Mouse (Mus musculus): ENCODE data around the gene Olfr322. TPM values are rescaled to one million over a fixed set of nuclear protein-coding genes. Genes with fewer than 3 reads are reported as not detected.

Olfr322 gene
- not detected in 2 replicates for polyA plus RNA-seq (2015; fragmentation: Nextera tagmentation; extraction: Ambion mirVana)

- H3K9ac ChIP-seq = no peak within 1 kb of the TSS
- ATAC-seq = no peak
- H3K4me2 ChIP-seq (replicated peaks) = no peak within 1 kb of the TSS
- H3K36me3 ChIP-seq = no peaks in the 10 kb centered on the region
- WGBS = 80% methylated on average over 4 of the region's 4 CpGs
- H3K4me3 ChIP-seq (replicated peaks) = no peak within 1 kb of the TSS
- no peaks in the 10 kb centered on the region for H3K4me1 ChIP-seq (replicated peaks)
- no peaks in the 10 kb centered on the region for H3K27me3 ChIP-seq (replicated peaks)
- no peak within 1 kb of the TSS for H3K27ac ChIP-seq
- H3K9me3 ChIP-seq = no peaks in the 10 kb centered on the region
Observed at GRCm38 (mm10) chr11:58658596-58658995, at the start of gene Olfr322. Gene Olfr322 (plus strand): TSS chr11:58658782.

GRCm38 (mm10) chr11:58613359-58613758, 45.2 kb upstream of the Olfr322 start:
- 0 out of 2 replicates have a peak, but pooled peaks have one; percentile 62 for ATAC-seq
- no peaks in the 10 kb centered on the region for H3K36me3 ChIP-seq
- H3K9me3 ChIP-seq = no peaks in the 10 kb centered on the region
- peaks cover 6% of the 10 kb centered on the region; the same call in 1 of the 2 replicates for H3K4me1 ChIP-seq (replicated peaks)
- no peak overlapping the region for H3K4me3 ChIP-seq (replicated peaks)
- no peak overlapping the region for H3K9ac ChIP-seq
- H3K4me2 ChIP-seq (replicated peaks) = no peak overlapping the region
- WGBS = 48% methylated on average over 3 of the region's 3 CpGs
- no peak overlapping the region for H3K27ac ChIP-seq
- H3K27me3 ChIP-seq (replicated peaks) = peaks cover 3% of the 10 kb centered on the region; the same call in 1 of the 2 replicates

GRCm38 (mm10) chr11:58614526-58614925, 44.1 kb upstream of the Olfr322 start:
- ATAC-seq = peak; percentile 86
- Histone ChIP-seq H3K36me3 (no peaks in the 10 kb centered on the region), H3K4me1 (replicated peaks) (peaks cover 7% of the 10 kb centered on the region; the same call in 1 of the 2 replicates), H3K27me3 (replicated peaks) (peaks cover 3% of the 10 kb centered on the region; the same call in 1 of the 2 replicates), H3K9ac (no peak overlapping the region), H3K9me3 (no peaks in the 10 kb centered on the region), H3K4me2 (replicated peaks) (no peak overlapping the region), H3K4me3 (replicated peaks) (no peak overlapping the region), H3K27ac (no peak overlapping the region)

- H3K27ac ChIP-seq = no peak within 1 kb of the TSS
- H3K4me3 ChIP-seq (replicated peaks) = no peak within 1 kb of the TSS
- H3K9me3 ChIP-seq = no peaks in the 10 kb centered on the region
- peaks cover 3% of the 10 kb centered on the region; the same call in 1 of the 2 replicates for H3K27me3 ChIP-seq (replicated peaks)
- 85% methylated on average over 4 of the region's 4 CpGs for WGBS
- no peak within 1 kb of the TSS for H3K9ac ChIP-seq
- H3K4me2 ChIP-seq (replicated peaks) = no peak within 1 kb of the TSS
- peaks cover 7% of the 10 kb centered on the region; the same call in 1 of the 2 replicates for H3K4me1 ChIP-seq (replicated peaks)
- H3K36me3 ChIP-seq = no peaks in the 10 kb centered on the region
- ATAC-seq = no peak
Observed at GRCm38 (mm10) chr11:58615975-58616374, 42.6 kb upstream of the Olfr322 start, which contains the start of gene 2210407C18Rik. Gene 2210407C18Rik (minus strand): TSS chr11:58616075.

- no peak overlapping the region for H3K4me3 ChIP-seq (replicated peaks)
- H3K9ac ChIP-seq = no peak overlapping the region
- 43% methylated on average over 3 of the region's 3 CpGs for WGBS
- H3K9me3 ChIP-seq = no peaks in the 10 kb centered on the region
- peak overlapping the region; percentile 9; the same call in 1 of the 2 replicates for H3K4me2 ChIP-seq (replicated peaks)
- H3K27me3 ChIP-seq (replicated peaks) = no peaks in the 10 kb centered on the region; the same call in 1 of the 2 replicates
- H3K36me3 ChIP-seq = no peaks in the 10 kb centered on the region
- ATAC-seq = peak; percentile 68
- peaks cover 7% of the 10 kb centered on the region; the same call in 1 of the 2 replicates for H3K4me1 ChIP-seq (replicated peaks)
- no peak overlapping the region for H3K27ac ChIP-seq
Observed at GRCm38 (mm10) chr11:58618369-58618768, 40.2 kb upstream of the Olfr322 start.

- Histone ChIP-seq H3K4me1 (replicated peaks) (peaks cover 7% of the 10 kb centered on the region; the same call in 1 of the 2 replicates), H3K4me2 (replicated peaks) (0 out of 2 replicates have a peak overlapping the region, but pooled peaks have one; percentile 9), H3K27me3 (replicated peaks) (no peaks in the 10 kb centered on the region; the same call in 1 of the 2 replicates), H3K36me3 (no peaks in the 10 kb centered on the region), H3K27ac (no peak overlapping the region), H3K9ac (no peak overlapping the region), H3K4me3 (replicated peaks) (no peak overlapping the region), H3K9me3 (no peaks in the 10 kb centered on the region)
- WGBS = 71% methylated on average over 6 of the region's 6 CpGs
- ATAC-seq = peak; percentile 57
Observed at GRCm38 (mm10) chr11:58618793-58619192, 39.8 kb upstream of the Olfr322 start.

- H3K27me3 ChIP-seq (replicated peaks) = no peaks in the 10 kb centered on the region; the same call in 1 of the 2 replicates
- WGBS = 58% methylated on average over 4 of the region's 4 CpGs
Observed at GRCm38 (mm10) chr11:58626146-58626545, 32.4 kb upstream of the Olfr322 start.

GRCm38 (mm10) chr11:58630401-58630800, 28.2 kb upstream of the Olfr322 start, which contains the start of gene Olfr323:
Gene Olfr323 (minus strand): TSS chr11:58630501.
- Histone ChIP-seq H3K9me3 (no peaks in the 10 kb centered on the region), H3K4me3 (replicated peaks) (no peak within 1 kb of the TSS), H3K4me2 (replicated peaks) (no peak within 1 kb of the TSS), H3K27me3 (replicated peaks) (no peaks in the 10 kb centered on the region), H3K36me3 (no peaks in the 10 kb centered on the region), H3K27ac (no peak within 1 kb of the TSS), H3K9ac (no peak within 1 kb of the TSS), H3K4me1 (replicated peaks) (no peaks in the 10 kb centered on the region)
- no peak for ATAC-seq
- 73% methylated on average over 5 of the region's 5 CpGs for WGBS

More at GRCm38 (mm10) chr11:58626146-58626545, 32.4 kb upstream of the Olfr322 start:
- no peaks in the 10 kb centered on the region for H3K36me3 ChIP-seq
- no peak overlapping the region for H3K4me2 ChIP-seq (replicated peaks)
- H3K9ac ChIP-seq = no peak overlapping the region
- no peaks in the 10 kb centered on the region for H3K4me1 ChIP-seq (replicated peaks)
- no peak overlapping the region for H3K27ac ChIP-seq
- no peaks in the 10 kb centered on the region for H3K9me3 ChIP-seq
- no peak for ATAC-seq
- H3K4me3 ChIP-seq (replicated peaks) = no peak overlapping the region

- ATAC-seq = no peak
- no peak overlapping the region for H3K9ac ChIP-seq
Observed at GRCm38 (mm10) chr11:58634878-58635277, 23.7 kb upstream of the Olfr322 start.

GRCm38 (mm10) chr11:58636376-58636977, 22.1 kb upstream of the Olfr322 start:
- Histone ChIP-seq H3K27me3 (replicated peaks) (peaks cover 7% of the 10 kb centered on the region), H3K4me1 (replicated peaks) (peaks cover 6% of the 10 kb centered on the region)

More at GRCm38 (mm10) chr11:58634878-58635277, 23.7 kb upstream of the Olfr322 start:
- Histone ChIP-seq H3K27ac (no peak overlapping the region), H3K4me1 (replicated peaks) (no peaks in the 10 kb centered on the region), H3K9me3 (no peaks in the 10 kb centered on the region), H3K27me3 (replicated peaks) (no peaks in the 10 kb centered on the region; the same call in 1 of the 2 replicates), H3K4me2 (replicated peaks) (no peak overlapping the region), H3K36me3 (no peaks in the 10 kb centered on the region), H3K4me3 (replicated peaks) (no peak overlapping the region)
- 51% methylated on average over 4 of the region's 4 CpGs for WGBS

GRCm38 (mm10) chr11:58638176-58638701, 20.3 kb upstream of the Olfr322 start:
- Histone ChIP-seq H3K4me1 (replicated peaks) (peaks cover 6% of the 10 kb centered on the region), H3K36me3 (no peaks in the 10 kb centered on the region), H3K27me3 (replicated peaks) (peaks cover 7% of the 10 kb centered on the region), H3K4me2 (replicated peaks) (no peak overlapping the region), H3K9ac (no peak overlapping the region), H3K27ac (no peak overlapping the region), H3K9me3 (no peaks in the 10 kb centered on the region), H3K4me3 (replicated peaks) (no peak overlapping the region)
- WGBS = 54% methylated on average over 7 of the region's 7 CpGs
- ATAC-seq = no peak

More at GRCm38 (mm10) chr11:58636376-58636977, 22.1 kb upstream of the Olfr322 start:
- 0 out of 2 replicates have a peak, but pooled peaks have one; percentile 47 for ATAC-seq
- Histone ChIP-seq H3K9ac (no peak overlapping the region), H3K27ac (no peak overlapping the region), H3K36me3 (no peaks in the 10 kb centered on the region), H3K9me3 (no peaks in the 10 kb centered on the region), H3K4me2 (replicated peaks) (no peak overlapping the region), H3K4me3 (replicated peaks) (no peak overlapping the region)
- 22% methylated on average over 4 of the region's 4 CpGs for WGBS

- peaks cover 7% of the 10 kb centered on the region for H3K27me3 ChIP-seq (replicated peaks)
- 3% methylated on average over 34 of the region's 34 CpGs for WGBS
- peak; percentile 56 for ATAC-seq
Observed at GRCm38 (mm10) chr11:58640272-58640867, 18.2 kb upstream of the Olfr322 start, which contains the start of gene Trim58. Gene Trim58 (plus strand): TSS chr11:58640465.

More at GRCm38 (mm10) chr11:58640272-58640867, 18.2 kb upstream of the Olfr322 start, which contains the start of gene Trim58:
- H3K4me3 ChIP-seq (replicated peaks) = peak within 1 kb of the TSS; percentile 33
- no peak within 1 kb of the TSS for H3K27ac ChIP-seq
- H3K4me1 ChIP-seq (replicated peaks) = peaks cover 6% of the 10 kb centered on the region
- peak within 1 kb of the TSS; percentile 28 for H3K9ac ChIP-seq
- no peaks in the 10 kb centered on the region for H3K9me3 ChIP-seq
- peak within 1 kb of the TSS; percentile 76 for H3K4me2 ChIP-seq (replicated peaks)
- no peaks in the 10 kb centered on the region for H3K36me3 ChIP-seq
